Mouse (Mus musculus): ENCODE measurements around the gene Rtkn. TPM values are rescaled to one million over a fixed set of nuclear protein-coding genes. Genes with fewer than 3 reads are reported as not detected.

Gene Rtkn
- polyA plus RNA-seq (2014; fragmentation: Illumina TruSeq; extraction: RNeasy Lipid Tissue Mini Kit (QIAGEN cat#74804); ENCODE audit: low read depth, low replicate concordance), result 10.5 TPM

GRCm38 (mm10) chr6:83134951-83135513 is at the start of gene Rtkn:
Gene Rtkn (plus strand): TSS chr6:83135463.

GRCm38 (mm10) chr6:83086121-83087035 is 48.9 kb upstream of the Rtkn start, which contains the start of gene Lbx2:
Gene Lbx2 (plus strand): TSS chr6:83086367.

DNA sequence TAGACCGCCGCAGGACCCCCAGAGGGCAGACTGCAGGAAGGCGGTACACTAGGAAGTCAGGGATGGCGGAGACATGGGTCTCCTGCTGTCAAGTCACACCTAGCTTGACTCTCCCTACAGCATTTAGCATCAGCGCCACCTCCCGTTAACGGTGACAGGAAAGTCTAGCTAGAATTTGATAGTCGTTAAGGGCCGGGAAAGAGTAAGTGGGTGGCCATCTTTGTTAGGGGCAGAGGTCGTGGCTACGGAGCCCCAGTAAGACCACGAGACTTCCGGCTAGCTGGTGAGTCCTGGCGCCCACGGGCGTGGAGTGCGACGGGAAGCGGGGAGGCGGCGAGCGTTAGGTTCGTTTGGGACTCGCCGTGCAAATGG is 34.0 kb upstream of the Rtkn start, which contains the start of the genes Ccdc142 and Gm42688:
TSS of gene Ccdc142 (plus strand) at position 286 of the 372 bp plus-strand sequence.
TSS of gene Gm42688 (plus strand) at position 302 of the 372 bp plus-strand sequence.

DNA sequence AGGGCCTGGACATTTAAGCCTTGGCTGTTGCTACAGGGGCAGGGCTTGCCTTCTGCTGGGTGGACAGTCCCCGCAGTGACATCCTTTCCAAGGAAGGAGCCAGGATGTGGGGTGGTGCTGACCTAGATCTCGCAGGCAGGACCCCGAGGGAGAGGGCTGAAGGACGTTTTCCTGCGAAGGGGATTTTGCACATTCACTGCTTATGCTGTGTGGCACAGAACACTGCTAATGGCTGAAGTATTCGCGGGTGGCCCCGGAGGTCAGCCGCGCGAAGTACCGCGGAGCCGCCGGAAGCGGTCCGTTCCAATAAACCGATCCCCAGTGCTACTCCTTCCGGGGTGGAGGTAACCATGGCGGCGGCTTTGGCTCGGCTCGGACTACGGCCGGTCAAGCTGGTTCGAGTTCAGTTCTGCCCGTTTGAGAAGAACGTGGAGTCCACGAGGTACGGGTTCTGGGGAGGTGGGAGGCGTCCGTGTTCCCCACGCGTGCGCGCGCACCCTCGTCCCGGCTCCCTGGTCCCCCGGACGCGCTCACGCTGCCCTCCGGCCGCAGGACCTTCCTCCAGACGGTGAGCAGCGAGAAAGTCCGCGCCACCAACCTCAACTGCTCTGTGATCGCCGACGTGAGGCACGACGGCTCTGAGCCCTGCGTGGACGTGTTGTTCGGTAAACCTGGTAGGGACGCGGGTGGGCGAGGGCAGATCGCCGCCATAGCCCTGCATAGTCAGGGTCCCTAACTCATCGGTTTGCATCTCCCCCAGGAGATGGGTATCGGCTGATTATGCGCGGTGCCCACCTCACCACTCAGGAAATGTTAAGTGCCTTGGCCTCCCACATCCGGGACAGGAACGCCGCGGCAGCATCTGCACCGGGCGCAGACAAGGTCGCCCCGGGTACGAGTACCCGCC is 26.2 kb upstream of the Rtkn start, which contains the start of gene Mrpl53:
TSS of gene Mrpl53 (plus strand) at position 279 of the 907 bp plus-strand sequence.

DNA sequence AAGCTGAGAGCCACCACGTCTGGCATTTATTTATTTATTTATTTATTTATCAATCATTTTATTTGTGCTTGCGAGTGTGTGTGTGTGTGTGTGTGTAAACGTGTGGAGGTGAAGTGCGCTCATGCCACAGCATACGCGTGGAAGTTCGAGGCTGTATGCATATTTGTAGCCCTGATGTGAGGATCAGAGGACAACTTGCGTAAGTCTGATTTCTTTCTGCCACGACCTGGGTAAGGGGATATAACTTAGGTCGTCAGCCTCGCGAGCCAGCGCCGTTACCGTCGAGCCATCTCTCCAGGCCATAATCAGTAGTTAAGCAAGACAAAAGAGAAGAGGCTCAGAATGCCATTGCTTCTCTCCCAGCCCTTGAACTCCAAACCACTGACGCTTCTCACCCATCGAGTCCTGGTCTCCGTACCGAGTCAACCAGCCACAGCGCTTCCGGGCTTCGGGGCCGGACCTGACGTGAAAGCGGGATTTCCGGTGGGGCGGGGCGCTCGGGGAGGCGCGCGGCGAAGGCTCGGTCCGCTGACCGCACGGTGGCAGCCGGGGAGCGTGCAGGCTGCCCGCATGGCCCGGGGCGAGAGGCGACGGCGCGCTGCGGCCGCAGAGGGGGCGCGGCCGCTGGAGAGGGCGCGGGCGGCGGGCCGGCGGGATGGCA is 20.1 kb upstream of the Rtkn start, which contains the start of gene Mogs:
TSS of gene Mogs (plus strand) at position 486 of the 661 bp plus-strand sequence.

GRCm38 (mm10) chr6:83120930-83121862 is 14.1 kb upstream of the Rtkn start, which contains the start of gene Wbp1:
Gene Wbp1 (minus strand): TSS chr6:83121559.

GRCm38 (mm10) chr6:83125331-83125730 is 9.9 kb upstream of the Rtkn start, which contains the start of gene Ino80b:
Gene Ino80b (minus strand): TSS chr6:83125431.

DNA sequence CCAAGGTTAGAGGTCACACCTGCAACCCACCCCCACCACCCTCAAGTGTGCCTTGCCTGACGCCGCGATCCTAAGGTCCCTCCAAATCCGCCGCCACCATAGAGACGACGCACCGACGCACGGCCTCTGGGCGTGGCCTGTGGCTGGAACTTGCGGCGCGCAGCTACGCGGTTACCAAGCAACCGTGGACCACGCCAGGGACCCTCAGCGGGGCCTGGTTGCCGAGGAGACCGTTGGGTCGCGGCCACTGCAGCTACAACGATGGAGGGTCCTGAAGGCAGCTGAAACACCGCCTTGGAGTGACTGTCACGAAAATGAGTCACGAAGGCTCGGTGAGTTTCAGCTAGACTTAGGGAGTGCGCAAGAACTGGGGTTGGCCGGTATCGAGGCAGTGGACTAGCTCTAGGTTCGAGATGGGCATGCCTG is 21.0 kb downstream of the Rtkn start, which contains the start of the genes Wdr54 and 1700003E16Rik:
TSS of gene Wdr54 (minus strand) at position 139 of the 426 bp plus-strand sequence.
TSS of gene 1700003E16Rik (plus strand) at position 146 of the 426 bp plus-strand sequence.

DNA sequence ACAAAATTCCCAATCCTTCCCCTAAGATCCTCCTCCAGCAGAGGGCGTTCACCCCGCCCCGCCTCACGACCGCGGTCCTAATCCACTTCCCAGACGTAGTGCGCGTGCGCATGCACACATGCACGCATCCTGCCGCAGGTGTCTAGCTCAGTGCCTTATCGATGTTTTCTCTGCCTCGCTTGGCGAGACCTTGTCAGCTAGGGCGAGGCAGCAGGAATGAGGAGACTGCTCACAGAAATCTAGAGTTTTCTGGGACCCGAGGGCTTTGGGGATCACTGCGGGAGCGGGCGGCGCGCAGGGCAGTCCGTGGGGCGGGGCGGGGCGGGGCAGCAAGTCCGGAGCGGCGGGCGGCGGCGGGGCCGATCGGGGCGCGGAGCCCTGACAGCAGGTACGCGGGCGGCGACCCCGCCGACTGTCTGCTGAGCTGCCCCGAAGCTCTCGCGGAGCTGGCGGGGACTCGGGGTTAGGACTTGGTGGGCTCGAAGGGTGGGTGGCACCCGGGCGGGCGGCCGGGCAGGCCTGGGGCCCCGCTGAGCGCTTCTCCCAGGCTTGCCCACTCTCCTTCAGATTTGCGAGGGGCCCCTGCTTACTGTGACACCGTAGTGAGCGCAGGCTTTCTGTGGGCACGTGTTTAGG is 30.5 kb downstream of the Rtkn start, which contains the start of gene Dctn1:
TSS of gene Dctn1 (plus strand) at position 314 of the 636 bp plus-strand sequence.

Other genes starting within 250 kb of the Rtkn start
- 0.34 TPM for gene Sema4f, start 195.7 kb upstream of the Rtkn start, polyA plus RNA-seq (2014; fragmentation: Illumina TruSeq; extraction: RNeasy Lipid Tissue Mini Kit (QIAGEN cat#74804); ENCODE audit: low read depth, low replicate concordance)
- not detected for gene M1ap, start 188.6 kb upstream of the Rtkn start, polyA plus RNA-seq (2014; fragmentation: Illumina TruSeq; extraction: RNeasy Lipid Tissue Mini Kit (QIAGEN cat#74804); ENCODE audit: low read depth, low replicate concordance)
- 3.5 TPM for gene Dok1, start 102.0 kb upstream of the Rtkn start, polyA plus RNA-seq (2014; fragmentation: Illumina TruSeq; extraction: RNeasy Lipid Tissue Mini Kit (QIAGEN cat#74804); ENCODE audit: low read depth, low replicate concordance)
- 4.9 TPM for gene Loxl3, start 101.3 kb upstream of the Rtkn start, polyA plus RNA-seq (2014; fragmentation: Illumina TruSeq; extraction: RNeasy Lipid Tissue Mini Kit (QIAGEN cat#74804); ENCODE audit: low read depth, low replicate concordance)
- 107 TPM for gene Aup1, start 80.9 kb upstream of the Rtkn start, polyA plus RNA-seq (2014; fragmentation: Illumina TruSeq; extraction: RNeasy Lipid Tissue Mini Kit (QIAGEN cat#74804); ENCODE audit: low read depth, low replicate concordance)
- gene Htra2, start 80.2 kb upstream of the Rtkn start, polyA plus RNA-seq (2014; fragmentation: Illumina TruSeq; extraction: RNeasy Lipid Tissue Mini Kit (QIAGEN cat#74804); ENCODE audit: low read depth, low replicate concordance), result 41.4 TPM
- gene Dqx1, start 77.6 kb upstream of the Rtkn start, polyA plus RNA-seq (2014; fragmentation: Illumina TruSeq; extraction: RNeasy Lipid Tissue Mini Kit (QIAGEN cat#74804); ENCODE audit: low read depth, low replicate concordance), result 1.3 TPM
- not detected for gene Tlx2, start 65.2 kb upstream of the Rtkn start, polyA plus RNA-seq (2014; fragmentation: Illumina TruSeq; extraction: RNeasy Lipid Tissue Mini Kit (QIAGEN cat#74804); ENCODE audit: low read depth, low replicate concordance)
- 10.6 TPM for gene Pcgf1, start 57.6 kb upstream of the Rtkn start, polyA plus RNA-seq (2014; fragmentation: Illumina TruSeq; extraction: RNeasy Lipid Tissue Mini Kit (QIAGEN cat#74804); ENCODE audit: low read depth, low replicate concordance)
- gene Lbx2, start 49.1 kb upstream of the Rtkn start, polyA plus RNA-seq (2014; fragmentation: Illumina TruSeq; extraction: RNeasy Lipid Tissue Mini Kit (QIAGEN cat#74804); ENCODE audit: low read depth, low replicate concordance), result 0.76 TPM
- gene Ccdc142, start 33.9 kb upstream of the Rtkn start, polyA plus RNA-seq (2014; fragmentation: Illumina TruSeq; extraction: RNeasy Lipid Tissue Mini Kit (QIAGEN cat#74804); ENCODE audit: low read depth, low replicate concordance), result 0.73 TPM
- 1.6 TPM for gene Gm42688, start 33.8 kb upstream of the Rtkn start, polyA plus RNA-seq (2014; fragmentation: Illumina TruSeq; extraction: RNeasy Lipid Tissue Mini Kit (QIAGEN cat#74804); ENCODE audit: low read depth, low replicate concordance)
- gene Mrpl53, start 26.4 kb upstream of the Rtkn start, polyA plus RNA-seq (2014; fragmentation: Illumina TruSeq; extraction: RNeasy Lipid Tissue Mini Kit (QIAGEN cat#74804); ENCODE audit: low read depth, low replicate concordance), result 134 TPM
- gene Mogs, start 20.0 kb upstream of the Rtkn start, polyA plus RNA-seq (2014; fragmentation: Illumina TruSeq; extraction: RNeasy Lipid Tissue Mini Kit (QIAGEN cat#74804); ENCODE audit: low read depth, low replicate concordance), result 11.1 TPM
- gene Wbp1, start 13.9 kb upstream of the Rtkn start, polyA plus RNA-seq (2014; fragmentation: Illumina TruSeq; extraction: RNeasy Lipid Tissue Mini Kit (QIAGEN cat#74804); ENCODE audit: low read depth, low replicate concordance), result 77.2 TPM
- 9.5 TPM for gene Ino80b, start 10.0 kb upstream of the Rtkn start, polyA plus RNA-seq (2014; fragmentation: Illumina TruSeq; extraction: RNeasy Lipid Tissue Mini Kit (QIAGEN cat#74804); ENCODE audit: low read depth, low replicate concordance)
- 1.9 TPM for gene Wdr54, start 20.9 kb downstream of the Rtkn start, polyA plus RNA-seq (2014; fragmentation: Illumina TruSeq; extraction: RNeasy Lipid Tissue Mini Kit (QIAGEN cat#74804); ENCODE audit: low read depth, low replicate concordance)
- not detected for gene 1700003E16Rik, start 20.9 kb downstream of the Rtkn start, polyA plus RNA-seq (2014; fragmentation: Illumina TruSeq; extraction: RNeasy Lipid Tissue Mini Kit (QIAGEN cat#74804); ENCODE audit: low read depth, low replicate concordance)
- gene Dctn1, start 30.5 kb downstream of the Rtkn start, polyA plus RNA-seq (2014; fragmentation: Illumina TruSeq; extraction: RNeasy Lipid Tissue Mini Kit (QIAGEN cat#74804); ENCODE audit: low read depth, low replicate concordance), result 81.2 TPM
- gene Slc4a5, start 84.4 kb downstream of the Rtkn start, polyA plus RNA-seq (2014; fragmentation: Illumina TruSeq; extraction: RNeasy Lipid Tissue Mini Kit (QIAGEN cat#74804); ENCODE audit: low read depth, low replicate concordance), result not detected
- gene Mthfd2, start 190.4 kb downstream of the Rtkn start, polyA plus RNA-seq (2014; fragmentation: Illumina TruSeq; extraction: RNeasy Lipid Tissue Mini Kit (QIAGEN cat#74804); ENCODE audit: low read depth, low replicate concordance), result 2.9 TPM
- 25.4 TPM for gene Mob1a, start 190.6 kb downstream of the Rtkn start, polyA plus RNA-seq (2014; fragmentation: Illumina TruSeq; extraction: RNeasy Lipid Tissue Mini Kit (QIAGEN cat#74804); ENCODE audit: low read depth, low replicate concordance)
- gene Bola3, start 213.7 kb downstream of the Rtkn start, polyA plus RNA-seq (2014; fragmentation: Illumina TruSeq; extraction: RNeasy Lipid Tissue Mini Kit (QIAGEN cat#74804); ENCODE audit: low read depth, low replicate concordance), result 291 TPM